Mouse (Mus musculus) left cerebral cortex, postnatal 14 days (tissue): ENCODE measurements at regions not wholly inside any gene's neighbourhood (a gene's known extent, or its start where the extent isn't known, plus 50 kb on each side); places are given as distances from the start of the nearest gene placed in this dataset.

Experiments
- DNase-seq, 2 experiments: peaks; one replicate each; pipeline ENCODE4 v3.0.0; 2021 to 2022; ENCODE audit warnings: low spot score in 2 of 2, mixed read lengths in 1 of 2
- intact Hi-C: fragments of 180-260 bp; cut with DNase I; formaldehyde crosslinking; loops from one replicate; pipeline ENCODE4 v1.15.1; 2025

DNA sequence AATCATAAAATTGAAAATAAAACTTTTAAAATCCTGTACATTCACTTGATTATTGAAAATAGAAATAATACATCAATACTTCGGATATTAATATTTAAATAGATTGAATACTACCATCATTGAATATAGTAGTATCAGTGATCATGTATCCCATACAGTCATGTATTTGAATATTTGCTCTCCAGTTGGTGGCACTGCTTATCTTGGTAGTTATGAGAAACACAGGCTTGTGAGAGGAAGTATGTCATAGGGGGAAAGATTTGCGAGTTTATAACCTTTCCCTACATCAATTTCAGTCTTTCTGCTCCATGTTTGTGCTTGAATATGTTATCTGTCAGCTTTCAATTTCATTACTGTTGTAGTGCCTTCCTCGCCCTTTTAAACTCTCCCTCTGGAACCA, 828.6 kb downstream of the Stpg2 start:
- no peak for DNase-seq
- intact Hi-C loops = no loop called here

DNA sequence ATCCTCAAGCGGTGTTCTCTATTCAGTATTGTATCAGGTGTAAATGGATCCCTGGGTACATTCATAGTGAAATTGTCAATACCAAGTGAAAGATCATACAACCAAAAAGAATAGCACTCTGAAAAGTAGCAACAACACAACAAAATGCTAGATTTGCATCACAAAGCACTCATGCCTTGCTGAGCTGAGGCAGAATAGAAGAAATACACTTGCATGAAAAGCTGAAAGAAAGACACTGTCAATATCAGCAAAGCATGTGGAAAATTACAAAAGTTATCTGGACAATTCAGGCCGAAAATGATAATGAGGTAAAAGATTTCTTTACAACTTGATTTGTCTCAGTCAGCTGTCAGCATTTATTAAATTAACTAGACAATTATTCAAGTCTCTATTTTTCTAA, 829.6 kb downstream of the Stpg2 start:
- intact Hi-C loops = no loop called here

DNA sequence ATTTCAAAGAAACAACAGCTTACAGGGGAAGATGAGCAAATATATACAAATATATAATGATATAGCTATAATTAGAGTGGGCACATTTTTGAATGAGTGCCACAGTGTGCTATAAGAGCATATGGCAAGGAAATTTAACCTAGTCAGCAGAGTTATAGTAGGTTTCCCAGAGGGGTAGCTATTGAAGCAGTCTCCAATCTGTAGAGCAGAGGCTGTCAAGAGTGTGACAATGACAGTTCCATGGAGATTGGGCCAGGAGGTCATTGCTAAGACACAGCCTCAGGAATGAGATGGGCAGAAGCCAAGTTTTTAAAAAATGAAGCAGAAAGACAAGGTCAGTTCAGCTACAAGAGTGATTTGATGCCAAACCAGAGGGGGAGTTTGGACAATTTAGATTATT, 839.4 kb downstream of the Stpg2 start:
- intact Hi-C loops = no loop called here

More for the DNA sequence above, 829.6 kb downstream of the Stpg2 start:
- no peak for DNase-seq

DNA sequence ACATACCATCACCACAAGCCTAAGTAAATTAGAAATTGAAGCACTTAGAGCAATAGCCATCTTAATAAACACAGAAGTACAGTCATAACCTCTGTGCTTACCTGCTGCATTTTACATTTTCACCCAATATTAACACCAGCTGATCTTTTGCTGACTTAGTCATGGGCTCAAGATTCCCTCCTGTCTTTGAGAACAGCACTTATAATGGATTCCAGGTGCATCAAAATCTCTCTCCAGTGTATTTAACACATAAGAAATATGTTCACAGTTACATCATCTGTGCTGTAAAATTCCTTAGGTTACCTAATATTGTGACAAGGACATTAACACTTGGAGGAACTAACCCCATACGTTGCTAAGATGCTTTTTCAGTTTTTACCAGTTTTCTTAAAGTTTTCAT, 849.1 kb downstream of the Stpg2 start:
- intact Hi-C loops = no loop called here
- DNase-seq = no peak

More for the DNA sequence above, 839.4 kb downstream of the Stpg2 start:
- no peak for DNase-seq

DNA sequence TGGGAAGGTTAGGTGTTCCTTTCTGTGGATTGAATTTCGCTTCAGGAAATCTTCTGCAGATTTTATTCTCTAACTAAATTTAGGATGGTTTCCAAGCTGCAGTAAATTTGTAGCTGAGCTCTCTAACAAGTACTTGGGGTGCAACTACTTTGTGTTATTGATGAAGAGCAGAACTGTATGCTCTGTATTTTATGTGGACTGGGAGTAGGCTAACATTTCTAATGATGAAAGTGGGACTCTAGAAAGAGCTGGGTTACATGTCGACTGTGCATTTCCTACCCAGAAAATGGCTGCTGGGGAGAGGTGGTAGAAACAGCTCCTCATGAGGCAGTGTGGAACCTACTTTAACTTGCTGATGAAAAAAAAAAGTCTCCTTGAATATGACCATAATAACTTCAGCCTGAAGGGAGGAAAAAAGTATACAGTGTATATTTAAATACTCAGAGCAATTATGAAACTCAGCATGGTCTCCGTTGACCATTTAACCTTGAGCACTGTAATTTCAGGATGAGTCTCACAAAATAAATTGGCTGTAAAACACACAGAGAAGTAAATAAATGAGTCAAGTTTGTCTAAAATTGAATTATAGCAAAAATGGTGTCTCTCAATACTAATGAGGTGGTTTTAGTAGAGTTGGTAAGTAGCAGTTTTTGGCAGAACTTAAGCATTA, 852.6 kb downstream of the Stpg2 start:
- DNase-seq = no peak
- intact Hi-C loops = no loop called here

DNA sequence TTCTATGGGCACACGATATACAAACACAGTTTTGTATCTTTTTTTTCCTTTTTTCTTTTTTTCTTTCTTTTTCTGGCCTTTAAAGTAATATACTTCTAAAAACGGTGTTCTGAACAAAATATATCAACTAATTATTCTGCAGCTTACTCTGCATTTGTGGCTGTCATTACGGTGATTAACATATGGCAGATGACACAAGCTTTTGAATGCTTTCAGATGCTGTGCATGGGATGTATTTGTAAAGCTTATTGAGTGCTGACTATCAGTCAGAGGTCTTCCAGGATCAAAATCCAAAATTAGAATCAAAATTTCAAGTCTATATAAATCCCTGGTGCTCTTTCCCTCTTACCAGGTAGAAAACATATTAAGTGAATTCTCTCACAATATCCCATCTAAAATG, 853.6 kb downstream of the Stpg2 start:
- no peak for DNase-seq
- intact Hi-C loops = no loop called here

DNA sequence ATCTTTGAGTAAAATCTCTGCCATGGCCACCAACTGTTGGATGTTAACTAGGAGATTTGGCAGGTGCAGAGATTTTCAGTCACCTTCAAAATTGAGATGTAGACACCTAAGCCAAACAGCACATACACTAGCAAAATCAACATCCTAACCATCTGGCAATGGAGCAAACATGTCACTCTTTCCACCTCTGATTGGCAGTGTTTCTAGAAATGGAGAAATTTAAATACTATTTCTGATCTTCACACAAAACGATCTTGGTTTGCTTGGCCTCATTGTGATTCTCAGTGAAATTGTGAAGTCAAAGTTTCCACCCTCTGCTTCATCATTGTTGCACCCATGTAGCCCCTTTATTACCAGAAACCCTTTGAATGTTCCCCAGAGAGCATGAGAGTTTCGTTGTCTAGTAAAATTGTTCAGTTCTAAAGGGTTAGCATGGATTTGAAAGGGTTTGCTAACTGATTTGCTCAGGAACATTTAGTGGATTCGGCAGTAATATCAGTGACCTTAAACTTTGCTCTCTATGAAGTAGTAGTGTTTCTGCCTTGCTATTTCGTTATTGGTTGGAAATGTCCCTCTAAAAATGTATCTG, 854.1 kb downstream of the Stpg2 start:
- intact Hi-C loops = no loop called here
- DNase-seq = no peak

DNA sequence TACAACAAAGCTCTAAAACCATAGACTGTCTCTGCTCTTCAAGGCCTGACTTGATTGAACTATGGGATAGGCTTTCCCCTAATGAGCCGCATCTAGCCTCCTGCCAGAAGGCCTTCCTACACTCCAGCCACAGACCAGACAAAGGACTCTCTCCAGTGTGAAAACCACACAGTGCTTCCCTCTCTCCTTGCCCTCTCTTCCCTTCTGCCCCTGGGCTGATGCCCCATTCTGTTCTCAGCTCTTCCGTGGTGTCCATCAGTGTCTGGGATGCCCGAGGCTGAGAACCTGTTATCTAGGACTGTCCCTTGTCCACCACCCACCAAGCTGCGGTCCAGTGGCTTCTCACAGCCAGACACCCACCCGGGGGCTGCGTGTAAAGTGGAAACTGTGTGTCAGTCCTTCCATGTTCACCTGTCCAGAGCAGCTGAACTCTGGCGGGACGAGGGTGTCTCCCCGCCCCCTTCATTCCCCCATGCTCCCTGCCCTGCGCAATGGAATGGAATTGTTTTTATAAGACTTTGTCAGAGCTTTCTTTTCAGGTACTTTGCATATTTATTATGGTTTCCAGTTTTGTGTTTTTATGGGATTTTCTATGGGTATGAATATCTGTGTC, 856.4 kb downstream of the Stpg2 start:
- DNase-seq = no peak
- intact Hi-C loops = no loop called here

DNA sequence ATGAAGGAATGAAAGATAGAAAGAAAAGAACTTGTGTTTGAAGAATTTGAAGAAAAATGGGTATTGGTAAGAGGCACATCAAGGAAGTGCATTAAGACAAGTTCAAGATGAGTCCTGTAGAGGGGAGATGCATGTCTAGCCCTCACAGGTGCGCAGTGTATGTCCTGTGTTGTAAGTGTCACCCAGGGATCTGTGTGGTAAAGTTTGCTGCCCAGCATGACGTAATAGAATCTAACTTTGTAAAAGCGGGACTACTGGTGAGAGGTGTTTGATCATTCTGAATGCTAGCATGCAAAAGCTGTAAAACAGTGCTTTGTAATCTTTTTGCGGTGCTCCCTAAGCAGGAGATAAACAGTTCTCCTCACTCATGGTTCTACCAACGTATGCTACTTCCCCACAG, 857.4 kb downstream of the Stpg2 start:
- intact Hi-C loops = no loop called here
- DNase-seq = no peak

DNA sequence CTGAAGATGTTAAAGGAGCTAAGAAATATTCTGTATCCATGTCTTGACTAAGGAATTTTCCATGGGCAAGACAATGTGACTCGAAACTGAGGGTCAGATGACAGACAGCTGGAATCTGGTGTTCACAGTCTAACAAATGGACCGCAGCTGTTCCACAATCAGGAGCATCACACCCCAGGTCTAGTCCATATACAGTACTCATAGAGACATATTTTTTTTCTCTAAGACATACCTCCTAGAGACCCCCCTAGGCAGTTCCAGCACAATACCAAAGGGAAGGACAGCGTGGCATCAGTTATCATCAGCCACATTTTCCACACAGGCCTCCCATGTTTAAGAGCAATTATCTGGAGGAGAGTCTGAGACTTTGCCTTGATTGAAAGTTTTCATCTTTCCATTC, 878.8 kb downstream of the Stpg2 start:
- no peak for DNase-seq
- intact Hi-C loops = no loop called here

DNA sequence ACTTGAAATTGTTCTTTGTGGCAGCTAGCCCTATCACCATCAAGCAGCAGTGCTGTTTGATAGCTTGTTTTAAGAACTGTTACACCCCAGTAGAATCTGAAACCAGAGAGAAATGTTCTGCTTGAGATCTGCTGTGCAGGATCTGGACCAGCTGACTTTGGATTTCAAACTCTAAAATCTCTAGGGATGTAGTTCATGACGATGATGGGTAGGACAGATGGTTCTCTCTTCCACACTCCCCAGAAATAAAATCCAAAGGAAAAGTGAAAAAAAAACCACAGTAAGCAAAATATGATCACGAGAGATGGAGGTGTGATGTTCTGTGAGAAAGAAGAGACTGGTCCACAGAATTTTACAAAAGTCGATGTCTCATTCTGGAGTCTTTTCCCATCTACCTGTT, 879.9 kb downstream of the Stpg2 start:
- intact Hi-C loops = no loop called here

DNA sequence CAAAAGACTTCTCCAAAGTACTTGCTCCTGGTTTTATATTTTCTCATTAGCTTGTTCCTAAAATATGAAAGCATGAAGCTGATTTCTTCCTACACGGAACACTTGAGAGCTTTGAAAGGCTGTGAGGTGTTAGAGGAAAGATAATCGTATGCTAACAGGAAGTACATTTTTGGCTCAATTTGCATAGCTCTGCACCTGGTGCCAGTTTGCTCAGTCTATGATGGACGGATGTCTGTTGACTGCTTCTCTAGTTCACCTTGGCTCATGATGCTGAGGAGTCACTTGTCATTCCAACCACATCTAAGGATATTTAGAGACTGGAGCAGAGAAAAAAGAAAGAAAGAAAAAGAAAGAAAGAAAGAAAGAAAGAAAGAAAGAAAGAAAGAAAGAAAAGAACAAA, 882.5 kb downstream of the Stpg2 start:
- no peak for DNase-seq
- intact Hi-C loops = no loop called here

More for the DNA sequence above, 879.9 kb downstream of the Stpg2 start:
- DNase-seq = peak; percentile 4 to 7

DNA sequence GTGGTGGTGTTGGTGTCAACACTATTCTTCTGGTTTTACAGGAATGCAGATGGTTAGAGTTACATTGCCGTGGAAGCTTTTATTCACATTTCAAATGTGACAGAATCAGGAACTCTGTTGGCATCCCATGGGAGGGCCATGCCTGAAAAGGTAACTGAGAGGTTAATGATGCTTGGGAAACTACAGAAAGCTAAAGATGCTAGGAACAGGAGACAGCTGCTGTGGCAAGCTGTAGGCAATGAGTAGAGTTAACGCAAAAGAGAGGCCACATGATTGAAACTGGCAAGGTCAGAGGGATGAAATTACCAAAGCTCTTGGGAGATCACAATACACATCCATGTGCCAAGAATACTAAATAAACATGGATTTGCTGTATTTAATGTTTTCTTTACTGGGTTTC, 886.4 kb downstream of the Stpg2 start:
- DNase-seq = no peak
- intact Hi-C loops = no loop called here

DNA sequence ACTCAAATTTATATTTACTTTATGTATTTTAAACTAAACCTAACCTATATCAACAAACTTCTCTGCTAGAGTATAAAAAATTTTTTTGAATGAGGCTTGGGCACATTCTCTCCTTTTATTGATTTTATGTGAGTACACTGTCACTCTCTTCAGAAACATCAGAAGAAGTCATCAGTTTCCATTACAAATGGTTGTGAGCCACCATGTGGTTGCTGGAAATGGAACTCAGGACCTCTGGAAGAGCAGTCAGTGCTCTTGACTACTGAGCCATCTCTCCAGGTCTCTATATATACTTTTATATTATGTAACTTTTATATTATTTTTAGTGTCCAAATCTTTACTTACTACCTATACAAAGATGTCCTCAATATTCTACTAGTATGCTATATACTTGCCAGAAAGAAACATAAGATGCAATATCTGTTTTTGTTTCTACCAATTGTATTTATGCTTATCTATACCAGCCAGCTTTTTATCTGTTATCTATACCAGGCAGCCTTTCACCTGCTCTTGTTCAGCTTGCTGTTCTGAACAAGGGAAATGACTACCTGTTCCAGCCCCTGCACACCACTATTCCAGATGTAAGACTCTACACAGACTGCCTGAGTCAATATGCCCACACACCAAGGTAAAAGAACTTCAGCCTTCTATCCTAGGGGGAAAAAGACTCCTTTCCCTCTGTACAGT, 891.5 kb downstream of the Stpg2 start:
- no peak for DNase-seq
- intact Hi-C loops = no loop called here

DNA sequence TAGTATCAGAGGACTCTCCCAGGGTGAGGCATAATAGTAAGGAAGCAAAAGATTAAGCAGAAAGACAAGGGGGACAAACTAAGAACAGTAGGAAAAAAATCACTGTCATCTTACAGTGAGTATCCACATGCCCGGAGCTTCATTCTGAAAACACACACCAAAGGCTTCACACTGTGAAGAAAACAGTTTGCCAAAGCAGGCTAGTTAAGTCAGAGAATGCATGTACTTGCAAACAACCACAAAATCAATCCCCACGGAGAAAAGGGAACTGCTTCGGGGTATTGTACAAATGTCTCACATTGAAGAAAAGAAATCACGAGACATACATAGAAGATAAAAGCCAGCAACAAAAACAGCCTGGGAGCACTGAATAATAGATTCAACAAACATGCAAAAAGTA, 903.9 kb downstream of the Stpg2 start:
- no peak for DNase-seq
- intact Hi-C loops = no loop called here

DNA sequence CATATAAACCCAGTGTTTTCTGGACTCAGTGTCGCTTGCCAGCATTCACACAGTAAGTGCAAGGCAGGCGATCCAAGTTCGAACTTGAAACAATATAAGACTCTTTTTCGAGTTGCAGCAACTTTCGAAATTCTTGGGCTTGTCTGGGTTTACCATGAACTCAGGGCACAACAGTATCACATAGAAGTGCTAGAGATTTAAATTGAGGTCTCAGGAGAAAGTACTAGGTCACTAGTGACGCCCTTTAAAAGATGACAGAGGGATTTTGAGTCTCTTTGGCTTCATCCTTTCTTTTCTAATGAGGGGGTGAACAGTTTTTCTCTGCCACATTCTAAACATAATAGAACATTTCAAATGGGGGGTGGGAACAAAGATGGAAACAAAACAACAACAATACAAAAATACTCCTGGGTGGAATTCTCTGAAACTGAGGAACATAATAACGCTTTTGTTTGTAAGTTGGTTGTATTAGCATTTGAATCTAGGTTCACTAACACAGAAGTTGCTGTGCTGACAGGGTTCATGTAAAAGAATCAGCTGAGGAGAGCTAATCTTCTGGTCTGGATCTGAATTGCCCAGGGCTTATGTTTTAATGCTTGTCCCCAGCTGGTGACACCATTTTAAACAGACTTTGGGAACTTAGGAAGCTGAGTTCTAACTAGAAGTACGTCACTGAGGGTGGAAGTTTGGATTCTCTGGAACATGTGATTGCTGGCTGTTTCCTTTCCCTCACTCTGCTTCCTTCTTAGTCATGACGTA, 906.1 kb downstream of the Stpg2 start:
- DNase-seq = no peak
- intact Hi-C loops = no loop called here

DNA sequence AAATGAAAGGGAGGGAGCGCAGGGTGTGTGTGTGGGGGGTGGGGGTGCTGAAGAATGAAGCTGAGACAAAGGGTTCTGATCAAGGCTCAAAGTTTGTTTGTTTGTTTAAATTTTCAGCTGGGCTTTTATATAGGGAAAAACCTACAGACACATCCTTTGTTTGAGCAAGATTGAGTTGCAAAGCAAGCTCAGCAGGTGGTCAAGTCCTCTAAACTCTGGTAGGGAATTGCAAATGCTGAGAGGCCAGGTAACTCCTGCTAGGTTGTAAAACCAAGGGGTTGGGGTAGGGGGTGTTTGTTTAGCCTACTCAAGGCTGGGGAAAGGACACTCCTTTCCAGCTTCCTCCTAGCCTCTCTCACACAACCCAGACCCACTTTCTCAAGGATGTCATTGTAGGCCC, 909.6 kb downstream of the Stpg2 start:
- intact Hi-C loops = no loop called here
- no peak for DNase-seq

DNA sequence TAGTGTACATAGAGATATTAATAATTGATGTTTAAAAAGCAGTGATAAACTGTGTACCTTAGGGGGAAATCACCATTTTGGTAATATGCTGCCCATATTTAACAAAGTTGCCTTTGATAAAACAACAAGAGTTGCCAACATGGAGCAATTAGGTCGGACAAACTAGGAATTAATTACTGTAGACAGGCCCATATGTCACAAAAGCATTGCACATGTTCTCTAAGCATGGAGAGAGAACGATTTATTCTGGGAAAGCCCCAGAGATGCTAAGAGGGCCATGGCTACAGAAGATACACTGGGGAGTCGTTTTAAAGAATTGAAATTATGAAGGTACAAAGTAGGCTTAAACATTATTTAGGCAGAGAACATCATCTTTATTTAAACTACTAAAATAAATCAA, 921.8 kb downstream of the Stpg2 start:
- intact Hi-C loops = no loop called here
- DNase-seq = no peak

DNA sequence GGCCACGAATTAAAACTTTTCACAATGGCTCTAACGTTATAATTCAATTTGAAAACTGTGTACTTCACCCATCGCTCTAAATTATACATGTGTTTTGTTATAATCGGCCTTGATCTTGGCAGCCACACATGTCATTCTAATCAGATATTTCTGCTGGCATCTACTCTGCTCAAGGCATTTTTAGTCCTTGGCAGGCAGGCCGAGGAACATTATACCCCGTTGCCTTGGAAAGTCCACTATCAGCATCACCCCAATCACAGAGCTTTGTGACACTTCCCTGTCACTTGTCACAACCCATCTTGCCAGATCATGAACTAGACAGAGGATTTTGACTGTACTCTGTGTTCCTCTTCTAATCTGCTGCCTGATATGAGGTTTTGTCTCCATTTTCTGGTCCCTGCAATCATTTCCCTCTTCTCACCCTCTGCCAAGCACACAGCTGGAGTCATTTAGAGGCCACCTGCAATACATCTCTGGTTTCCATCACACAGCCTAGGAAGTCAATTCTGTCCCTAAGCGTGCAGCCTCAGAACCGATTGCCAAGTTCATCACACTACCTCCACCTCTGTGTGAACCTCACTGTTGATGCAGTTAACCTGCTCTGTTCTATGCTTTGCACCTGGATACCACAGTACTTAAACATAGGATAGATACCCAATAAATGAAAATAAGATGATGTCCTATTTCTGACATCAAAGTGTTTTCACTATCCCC, 923.7 kb downstream of the Stpg2 start:
- intact Hi-C loops = no loop called here
- DNase-seq = no peak
